Mouse (Mus musculus) midbrain, embryonic 11.5 days (tissue): ENCODE measurements around the gene Dusp19. TPM values are rescaled to one million over a fixed set of nuclear protein-coding genes. Genes with fewer than 3 reads are reported as not detected.

Source experiments
- ATAC-seq: fragments of 200-750 bp; cut with Nextera tagmentation; 2 replicates; pipeline ENCODE4 v1.8.0; 2017; ENCODE audit warnings: moderate TSS enrichment, moderate library complexity; ENCODE audit not compliant: low FRiP score
- DNase-seq: peaks from one replicate; pipeline ENCODE4 v3.0.0; 2015; ENCODE audit warnings: low spot score; ENCODE audit errors: missing footprints
- H3K27ac ChIP-seq: fragments of 300-500 bp; sonication (generic); 2 replicates; pipeline ENCODE4 v1.5.1; 2014; ENCODE audit warnings: low read depth, low read length
- H3K27me3 ChIP-seq: fragments of 300-500 bp; sonication (generic); 2 replicates; pipeline ENCODE4 v1.6.1; 2014; ENCODE audit warnings: mild to moderate bottlenecking, low read length, moderate library complexity, mixed read lengths; ENCODE audit not compliant: control insufficient read depth, insufficient read depth
- H3K36me3 ChIP-seq: fragments of 300-500 bp; sonication (generic); 2 replicates; pipeline ENCODE4 v1.6.1; 2014; ENCODE audit warnings: mild to moderate bottlenecking, low read length, moderate library complexity, mixed read lengths; ENCODE audit not compliant: control insufficient read depth, insufficient read depth
- H3K4me1 ChIP-seq: fragments of 300-500 bp; sonication (generic); 2 replicates; pipeline ENCODE4 v1.6.1; 2014; ENCODE audit warnings: low read length; ENCODE audit not compliant: control insufficient read depth, insufficient read depth
- H3K4me2 ChIP-seq: fragments of 300-500 bp; sonication (generic); 2 replicates; pipeline ENCODE4 v1.6.1; 2014; ENCODE audit warnings: mild to moderate bottlenecking, moderate library complexity
- H3K4me3 ChIP-seq: fragments of 300-500 bp; sonication (generic); 2 replicates; pipeline ENCODE4 v1.5.1; 2014; ENCODE audit warnings: low read depth, low read length
- H3K9ac ChIP-seq: fragments of 300-500 bp; sonication (generic); 2 replicates; pipeline ENCODE4 v1.6.1; 2014; ENCODE audit warnings: low read length
- H3K9me3 ChIP-seq: fragments of 300-500 bp; sonication (generic); 2 replicates; pipeline ENCODE4 v1.6.1; 2016; ENCODE audit warnings: low read length; ENCODE audit not compliant: control insufficient read depth
- WGBS: fragments of 180-500 bp; shearing (Covaris S2); extraction: QIAGEN DNeasy Blood & Tissue Kit; methylation state at CpG from one replicate; pipeline ENCODE4 v1.1.7; 2014; 5-methylcytosine and 5-hydroxymethylcytosine counted together
- microRNA counts: library from miRNA; unstranded; fragments of <30 nt; microRNA quantifications from one replicate; lab custom pipeline; 2015
- microRNA-seq: library from miRNA; unstranded; fragments of <30 nt; microRNA quantifications from one replicate; pipeline ENCODE4, GENCODE M21; 2017
- polyA plus RNA-seq: library from polyadenylated mRNA; unstranded; fragments of >200 nt; fragmentation: Nextera tagmentation; extraction: Ambion mirVana; gene quantifications from 2 replicates; pipeline ENCODE4 v1.2.1, GENCODE M21; 2014

The Dusp19 gene
- polyA plus RNA-seq, 1 experiment from 2014 or later = 17.8 TPM

DNA sequence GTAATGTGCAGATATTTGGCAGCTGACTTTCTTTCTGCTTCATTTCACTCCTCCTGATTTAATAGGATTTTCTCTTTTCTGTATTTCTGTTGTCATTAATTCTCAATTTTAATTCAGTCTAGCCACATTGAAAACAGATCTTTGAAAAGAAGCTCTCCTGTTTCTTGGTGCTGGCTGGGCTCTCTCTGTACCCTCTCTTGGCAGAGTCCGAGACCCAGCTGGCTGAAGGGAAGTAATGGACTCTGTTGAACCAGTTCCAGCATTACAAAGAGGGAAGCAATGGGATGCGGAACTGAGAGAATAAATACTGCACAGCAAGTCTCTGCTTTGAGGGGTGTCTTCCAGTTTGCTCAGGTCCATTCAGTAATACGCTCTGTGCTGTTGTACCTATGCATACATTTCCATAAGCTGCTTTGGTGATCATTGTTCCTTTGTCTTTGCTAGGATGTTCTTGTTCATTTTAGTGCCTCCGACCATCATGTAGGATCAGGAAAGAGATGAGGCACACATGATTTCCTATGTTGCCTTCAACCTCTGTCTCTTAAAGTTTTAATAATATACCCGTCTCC lies 50.6 kb downstream of the Dusp19 start:
- Histone ChIP-seq H3K4me1 (no peaks in the 10 kb centered on the region), H3K9me3 (no peaks in the 10 kb centered on the region)
- DNase-seq = no peak

DNA sequence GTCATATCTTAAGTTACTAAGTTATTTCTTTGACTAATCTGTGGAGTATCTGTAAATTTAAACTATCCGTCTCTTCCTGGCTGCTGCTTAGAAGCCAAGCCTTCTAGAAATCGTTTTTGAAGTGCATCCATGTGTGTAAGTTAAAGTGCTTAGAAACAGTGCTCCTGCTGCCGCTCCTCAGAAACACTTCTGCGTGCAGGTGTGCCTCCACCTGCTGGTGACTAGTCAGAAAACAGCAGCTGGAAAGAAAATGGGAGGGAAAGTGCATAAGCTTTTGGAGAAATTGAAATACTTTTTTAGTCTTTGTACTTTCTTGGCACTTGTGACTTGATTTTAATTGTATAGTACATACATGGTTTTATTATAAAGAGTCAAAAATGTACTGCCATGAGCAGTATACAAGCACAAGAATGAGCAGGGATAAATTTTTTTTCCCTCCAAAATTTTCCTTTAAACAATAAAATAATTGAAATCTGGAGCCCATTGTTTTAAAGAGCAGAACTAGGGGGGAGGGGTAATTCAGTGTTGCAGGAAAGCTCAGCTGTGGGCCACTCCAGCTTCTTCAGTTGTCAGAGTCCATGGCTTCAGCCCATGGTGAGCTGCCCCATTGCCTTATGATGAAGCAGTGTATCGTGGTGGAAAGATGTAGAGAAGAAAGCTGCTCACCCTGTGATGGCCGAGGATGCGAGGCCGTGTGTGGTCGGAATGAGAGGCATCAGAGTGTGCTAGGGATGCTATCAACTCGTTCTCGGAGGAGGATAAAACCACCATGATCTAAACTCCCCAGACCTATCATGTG lies 53.2 kb downstream of the Dusp19 start:
- Histone ChIP-seq H3K4me3 (no peak overlapping the region), H3K4me1 (no peaks in the 10 kb centered on the region), H3K36me3 (0 out of 2 replicates have a peak, but pooled peaks cover 2% of the 10 kb centered on the region), H3K9ac (no peak overlapping the region), H3K27me3 (no peaks in the 10 kb centered on the region), H3K4me2 (no peak overlapping the region), H3K9me3 (no peaks in the 10 kb centered on the region), H3K27ac (no peak overlapping the region)
- ATAC-seq = no peak; the same call in 1 of the 2 replicates
- WGBS = 76% methylated on average over 11 of the region's 11 CpGs
- no peak for DNase-seq

More for the DNA sequence above, 50.6 kb downstream of the Dusp19 start:
- H3K4me2 ChIP-seq = no peak overlapping the region
- H3K9ac ChIP-seq = no peak overlapping the region
- H3K27me3 ChIP-seq = no peaks in the 10 kb centered on the region
- 93% methylated on average over 5 of the region's 5 CpGs for WGBS
- H3K4me3 ChIP-seq = no peak overlapping the region
- ATAC-seq = no peak
- H3K36me3 ChIP-seq = 0 out of 2 replicates have a peak, but pooled peaks cover 2% of the 10 kb centered on the region
- no peak overlapping the region for H3K27ac ChIP-seq

DNA sequence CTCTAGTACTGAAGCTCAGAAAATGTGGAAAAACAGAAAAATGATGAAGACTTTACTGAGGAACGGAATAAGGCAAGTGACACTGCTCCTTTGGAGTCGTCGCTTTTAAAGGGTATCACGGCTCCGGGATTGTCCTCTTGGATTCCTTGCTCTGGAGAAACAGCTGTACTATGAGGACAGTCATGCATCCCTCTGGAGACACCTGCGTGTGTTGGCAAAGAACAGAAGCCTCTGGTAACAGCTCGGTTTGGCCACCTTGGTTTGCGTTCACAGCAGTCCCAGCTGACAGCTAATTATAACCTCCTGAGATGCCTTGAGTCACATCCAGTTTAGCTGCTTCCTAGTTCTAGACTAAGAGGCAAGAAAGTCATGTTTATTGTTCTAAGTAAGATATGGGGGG lies 62.0 kb downstream of the Dusp19 start:
- no peaks in the 10 kb centered on the region for H3K9me3 ChIP-seq
- no peak for ATAC-seq
- WGBS = 88% methylated on average over 8 of the region's 8 CpGs

More for the DNA sequence above, 62.0 kb downstream of the Dusp19 start:
- H3K27ac ChIP-seq = no peak overlapping the region
- no peak for DNase-seq
- no peaks in the 10 kb centered on the region for H3K4me1 ChIP-seq
- H3K36me3 ChIP-seq = no peaks in the 10 kb centered on the region
- no peaks in the 10 kb centered on the region for H3K27me3 ChIP-seq
- no peak overlapping the region for H3K4me3 ChIP-seq
- no peak overlapping the region for H3K9ac ChIP-seq
- H3K4me2 ChIP-seq = no peak overlapping the region

MicroRNA genes within 50 kb of the gene (microRNA counts, 519-probe panel; counts per million panel counts)
- not detected for microRNA mmu-miR-684 (lab: Ali Mortazavi, UCI)

Small RNA genes within 50 kb of the gene (microRNA-seq; reads per million reads assigned to microRNA genes)
- not detected for gene Mir684-1

Other genes with a start within 250 kb of the Dusp19 start
- gene Frzb, start 169.4 kb upstream of the Dusp19 start, polyA plus RNA-seq = 10.6 and 11.4 TPM in 2 replicates
- 65.4 and 71.1 TPM in 2 replicates for gene Nckap1, start 35.7 kb upstream of the Dusp19 start, polyA plus RNA-seq
- 71.2 and 71.7 TPM in 2 replicates for gene Nup35, start 191 bp downstream of the Dusp19 start, polyA plus RNA-seq